Mouse (Mus musculus): ENCODE measurements at regions not wholly inside any gene's neighbourhood (a gene's known extent, or its start where the extent isn't known, plus 50 kb on each side); places are given as distances from the start of the nearest gene placed in this dataset.

DNA sequence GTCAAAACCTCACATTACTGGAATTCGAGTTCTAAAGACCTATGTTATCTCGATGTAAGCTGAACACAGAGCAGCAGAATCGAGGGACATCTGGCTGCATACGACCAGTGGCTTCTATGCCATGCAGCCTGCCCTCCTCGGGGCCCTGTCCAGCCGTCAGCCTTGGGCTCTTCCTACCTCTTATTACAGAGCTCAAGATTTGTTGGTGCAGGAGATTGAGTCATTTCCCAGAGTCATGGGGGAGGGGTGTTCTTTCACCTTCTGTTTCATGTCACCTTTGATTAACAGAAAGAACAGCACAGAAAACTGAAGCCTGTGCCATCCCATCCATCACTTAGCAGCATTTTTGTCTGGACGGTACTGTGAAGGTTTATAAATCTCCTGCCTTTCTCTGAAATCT is 52.1 kb downstream of the Sst start:
- Histone ChIP-seq H3K27me3 (replicated peaks; ENCODE audit: control insufficient read depth, insufficient read depth, low read length) (no peaks in the 10 kb centered on the region), H3K36me3 (ENCODE audit: control insufficient read depth, insufficient read depth, low read length) (no peaks in the 10 kb centered on the region), H3K27ac (ENCODE audit: insufficient read depth, low read depth, low read length) (no peak overlapping the region), H3K4me1 (ENCODE audit: control insufficient read depth, insufficient read depth, low read length) (peaks cover 3% of the 10 kb centered on the region; the same call in 1 of the 2 replicates), H3K4me3 (ENCODE audit: insufficient read depth, low read depth, low read length) (no peak overlapping the region)
- DNase-seq = no peak
- no peak for TF ChIP-seq POLR2A (IDR thresholded peaks at IDR 0.05; ENCODE audit: low read depth, low read length)
- TF ChIP-seq CTCF (conservative IDR thresholded peaks at IDR 0.05; ENCODE audit: insufficient read depth, insufficient read length, low read depth, low read length) = no peak
- WGBS = 27% methylated on average over 7 of the region's 7 CpGs

DNA sequence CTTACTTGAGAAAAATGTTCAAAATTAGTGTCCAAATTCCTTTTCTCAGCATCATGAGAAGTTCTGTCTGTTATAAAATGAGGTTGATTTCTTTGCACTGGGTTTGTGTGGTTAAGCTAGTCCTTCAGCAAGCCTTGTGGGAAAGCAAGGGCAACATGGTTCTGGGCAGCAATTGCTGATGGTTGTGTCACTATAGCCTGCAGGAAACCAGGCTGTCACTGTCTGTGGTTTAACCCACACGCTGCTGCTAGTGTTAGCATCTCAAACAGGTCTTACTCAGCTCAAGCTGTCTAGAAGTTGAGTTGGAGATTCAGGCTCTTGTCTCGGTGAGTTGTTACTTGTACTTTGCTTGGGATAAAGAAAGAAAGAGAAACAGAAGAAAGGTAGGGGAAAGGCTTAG is 52.6 kb downstream of the Sst start:
- WGBS = 80% methylated on average over 2 of the region's 2 CpGs
- DNase-seq = no peak
- no peaks in the 10 kb centered on the region for H3K27me3 ChIP-seq (replicated peaks; ENCODE audit: control insufficient read depth, insufficient read depth, low read length)
- no peak overlapping the region for H3K4me3 ChIP-seq (ENCODE audit: insufficient read depth, low read depth, low read length)
- no peaks in the 10 kb centered on the region for H3K36me3 ChIP-seq (ENCODE audit: control insufficient read depth, insufficient read depth, low read length)
- peaks cover 3% of the 10 kb centered on the region; the same call in 1 of the 2 replicates for H3K4me1 ChIP-seq (ENCODE audit: control insufficient read depth, insufficient read depth, low read length)
- TF ChIP-seq CTCF (conservative IDR thresholded peaks at IDR 0.05; ENCODE audit: insufficient read depth, insufficient read length, low read depth, low read length) (no peak), POLR2A (IDR thresholded peaks at IDR 0.05; ENCODE audit: low read depth, low read length) (no peak)
- no peak overlapping the region for H3K27ac ChIP-seq (ENCODE audit: insufficient read depth, low read depth, low read length)

DNA sequence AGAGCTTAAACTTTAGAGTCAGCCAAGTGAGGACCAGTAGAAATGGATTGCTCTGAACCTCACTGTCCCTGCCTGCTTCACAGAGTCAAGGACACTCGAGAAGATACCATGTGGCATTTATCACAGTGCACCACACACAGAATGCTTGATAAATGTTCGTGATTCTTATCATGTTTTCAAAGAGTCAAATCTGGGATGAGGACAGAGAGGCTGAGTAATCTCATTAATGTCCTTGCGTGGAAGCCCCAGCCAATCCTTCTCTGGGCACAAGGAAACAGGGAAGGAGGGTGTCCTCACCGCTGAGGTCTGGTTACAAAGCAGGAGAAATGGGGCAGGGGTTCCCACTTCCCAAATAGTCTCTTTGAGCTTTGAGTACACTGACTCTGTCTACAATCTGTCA is 55.8 kb downstream of the Sst start:
- 59% methylated on average over 4 of the region's 4 CpGs for WGBS
- Histone ChIP-seq H3K36me3 (ENCODE audit: control insufficient read depth, insufficient read depth, low read length) (no peaks in the 10 kb centered on the region), H3K27ac (ENCODE audit: insufficient read depth, low read depth, low read length) (no peak overlapping the region), H3K27me3 (replicated peaks; ENCODE audit: control insufficient read depth, insufficient read depth, low read length) (no peaks in the 10 kb centered on the region), H3K4me3 (ENCODE audit: insufficient read depth, low read depth, low read length) (no peak overlapping the region), H3K4me1 (ENCODE audit: control insufficient read depth, insufficient read depth, low read length) (no peaks in the 10 kb centered on the region)
- DNase-seq = no peak
- no peak for TF ChIP-seq CTCF (conservative IDR thresholded peaks at IDR 0.05; ENCODE audit: insufficient read depth, insufficient read length, low read depth, low read length)
- no peak for TF ChIP-seq POLR2A (IDR thresholded peaks at IDR 0.05; ENCODE audit: low read depth, low read length)

DNA sequence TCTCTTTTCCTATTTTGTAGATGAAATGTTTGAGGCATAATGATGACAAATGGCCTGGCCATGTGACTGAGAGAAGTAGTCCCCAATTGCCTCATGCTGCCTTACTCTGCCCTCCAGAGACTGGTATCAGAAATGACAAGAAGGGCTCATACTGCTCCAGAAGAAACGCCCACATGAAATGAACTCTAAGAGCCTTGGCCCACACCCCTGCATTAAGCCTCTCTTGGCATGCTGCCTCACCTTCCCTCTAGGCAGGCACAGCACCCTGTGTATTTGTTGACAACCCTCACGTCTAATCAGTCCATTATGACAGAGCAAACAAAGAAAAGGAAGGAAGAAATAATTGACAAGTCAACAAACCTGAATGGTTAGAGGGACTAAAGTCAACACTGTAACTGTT is 57.2 kb downstream of the Sst start:
- H3K4me1 ChIP-seq (ENCODE audit: control insufficient read depth, insufficient read depth, low read length) = no peaks in the 10 kb centered on the region
- H3K27ac ChIP-seq (ENCODE audit: insufficient read depth, low read depth, low read length) = no peak overlapping the region
- TF ChIP-seq POLR2A (IDR thresholded peaks at IDR 0.05; ENCODE audit: low read depth, low read length) = no peak
- TF ChIP-seq CTCF (conservative IDR thresholded peaks at IDR 0.05; ENCODE audit: insufficient read depth, insufficient read length, low read depth, low read length) = no peak
- H3K36me3 ChIP-seq (ENCODE audit: control insufficient read depth, insufficient read depth, low read length) = no peaks in the 10 kb centered on the region
- 51% methylated on average over 2 of the region's 2 CpGs for WGBS
- H3K4me3 ChIP-seq (ENCODE audit: insufficient read depth, low read depth, low read length) = no peak overlapping the region
- no peaks in the 10 kb centered on the region for H3K27me3 ChIP-seq (replicated peaks; ENCODE audit: control insufficient read depth, insufficient read depth, low read length)
- DNase-seq = no peak

DNA sequence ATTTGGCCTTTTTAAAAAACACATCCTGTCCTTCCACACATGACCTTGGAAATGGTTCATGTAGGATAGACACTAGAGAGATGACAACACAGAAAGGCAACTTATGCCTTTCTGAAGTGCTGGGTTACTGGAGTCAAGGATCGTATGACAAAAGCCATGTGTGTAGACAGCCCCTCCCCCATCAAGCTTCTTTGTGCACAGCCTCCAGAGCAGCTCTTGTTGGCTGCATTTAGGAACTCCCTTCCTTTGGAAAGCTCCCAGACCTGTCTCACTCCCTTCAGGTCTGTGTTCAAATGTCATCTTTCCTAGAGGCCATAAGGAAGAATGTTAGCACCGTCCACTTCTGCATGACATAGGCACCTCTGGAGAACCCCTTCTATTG is 57.7 kb downstream of the Sst start:
- no peak for DNase-seq
- Histone ChIP-seq H3K36me3 (ENCODE audit: control insufficient read depth, insufficient read depth, low read length) (no peaks in the 10 kb centered on the region), H3K27ac (ENCODE audit: insufficient read depth, low read depth, low read length) (no peak overlapping the region), H3K4me3 (ENCODE audit: insufficient read depth, low read depth, low read length) (no peak overlapping the region), H3K27me3 (replicated peaks; ENCODE audit: control insufficient read depth, insufficient read depth, low read length) (no peaks in the 10 kb centered on the region), H3K4me1 (ENCODE audit: control insufficient read depth, insufficient read depth, low read length) (no peaks in the 10 kb centered on the region)
- TF ChIP-seq POLR2A (IDR thresholded peaks at IDR 0.05; ENCODE audit: low read depth, low read length) = no peak
- 55% methylated on average over 2 of the region's 2 CpGs for WGBS

DNA sequence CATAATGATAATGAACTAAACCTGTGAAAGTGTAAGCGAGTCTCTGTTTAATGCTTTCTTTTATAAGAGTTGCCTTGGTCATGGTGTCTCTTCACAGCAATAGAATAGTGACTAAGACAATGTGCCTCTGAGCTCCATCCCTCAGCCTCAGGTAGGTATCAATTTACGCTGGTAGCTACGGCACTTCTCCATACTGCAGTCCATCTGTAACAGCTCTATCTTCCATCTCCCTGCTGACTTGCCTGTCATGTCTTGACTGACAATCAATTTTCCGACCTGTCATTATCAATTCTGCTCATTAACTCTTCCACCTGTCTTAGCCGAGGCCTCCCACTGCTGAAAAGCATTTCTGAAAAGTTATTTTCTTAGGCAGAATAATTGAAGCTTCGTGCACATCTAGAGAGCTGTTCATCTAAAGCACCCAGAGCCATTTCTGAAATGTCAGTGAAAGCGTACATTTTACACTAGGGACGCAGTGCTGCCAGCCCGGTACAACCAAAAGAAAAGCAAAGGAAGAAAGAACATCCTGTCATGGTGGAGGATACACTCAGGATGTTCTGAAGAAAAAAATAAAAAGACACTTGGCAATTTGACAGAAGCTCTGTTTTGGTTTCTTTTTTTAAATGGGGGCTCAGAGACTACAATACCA is 58.2 kb downstream of the Sst start:
- no peak for DNase-seq
- no peak overlapping the region for H3K4me3 ChIP-seq (ENCODE audit: insufficient read depth, low read depth, low read length)
- no peaks in the 10 kb centered on the region for H3K36me3 ChIP-seq (ENCODE audit: control insufficient read depth, insufficient read depth, low read length)
- 67% methylated on average over 9 of the region's 9 CpGs for WGBS
- H3K4me1 ChIP-seq (ENCODE audit: control insufficient read depth, insufficient read depth, low read length) = no peaks in the 10 kb centered on the region
- no peak overlapping the region for H3K27ac ChIP-seq (ENCODE audit: insufficient read depth, low read depth, low read length)
- H3K27me3 ChIP-seq (replicated peaks; ENCODE audit: control insufficient read depth, insufficient read depth, low read length) = no peaks in the 10 kb centered on the region
- TF ChIP-seq POLR2A (IDR thresholded peaks at IDR 0.05; ENCODE audit: low read depth, low read length) (no peak), CTCF (conservative IDR thresholded peaks at IDR 0.05; ENCODE audit: insufficient read depth, insufficient read length, low read depth, low read length) (no peak)

DNA sequence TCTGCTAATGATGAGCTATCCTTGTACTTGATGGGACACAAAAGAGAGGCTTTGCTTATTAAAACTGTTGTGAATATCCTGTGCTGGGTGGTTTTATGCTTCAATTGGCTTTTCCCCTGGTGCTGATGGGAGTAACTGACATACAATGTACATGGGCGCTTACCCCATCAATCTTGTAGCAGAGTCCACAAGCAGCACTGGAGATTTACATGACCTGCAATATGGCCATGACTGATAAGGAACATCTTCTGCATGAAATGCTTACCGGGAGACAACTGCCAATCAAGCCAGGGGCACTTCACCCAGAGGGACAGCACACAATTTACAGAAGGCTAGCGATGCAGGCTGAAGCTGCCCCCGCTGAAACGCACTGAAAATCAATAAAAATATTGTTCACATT is 65.1 kb downstream of the Sst start:
- Histone ChIP-seq H3K27ac (ENCODE audit: insufficient read depth, low read depth, low read length) (no peak overlapping the region), H3K4me1 (ENCODE audit: control insufficient read depth, insufficient read depth, low read length) (no peaks in the 10 kb centered on the region), H3K4me3 (ENCODE audit: insufficient read depth, low read depth, low read length) (no peak overlapping the region), H3K27me3 (replicated peaks; ENCODE audit: control insufficient read depth, insufficient read depth, low read length) (no peaks in the 10 kb centered on the region), H3K36me3 (ENCODE audit: control insufficient read depth, insufficient read depth, low read length) (no peaks in the 10 kb centered on the region)
- DNase-seq = no peak
- 94% methylated on average over 5 of the region's 5 CpGs for WGBS
- no peak for TF ChIP-seq POLR2A (IDR thresholded peaks at IDR 0.05; ENCODE audit: low read depth, low read length)
- no peak for TF ChIP-seq CTCF (conservative IDR thresholded peaks at IDR 0.05; ENCODE audit: insufficient read depth, insufficient read length, low read depth, low read length)
